Mouse (Mus musculus): ENCODE data around the gene Tmem207. TPM values are rescaled to one million over a fixed set of nuclear protein-coding genes. Genes with fewer than 3 reads are reported as not detected.

Gene Tmem207
- total and polyA plus RNA-seq, 2 experiments, result not detected

DNA sequence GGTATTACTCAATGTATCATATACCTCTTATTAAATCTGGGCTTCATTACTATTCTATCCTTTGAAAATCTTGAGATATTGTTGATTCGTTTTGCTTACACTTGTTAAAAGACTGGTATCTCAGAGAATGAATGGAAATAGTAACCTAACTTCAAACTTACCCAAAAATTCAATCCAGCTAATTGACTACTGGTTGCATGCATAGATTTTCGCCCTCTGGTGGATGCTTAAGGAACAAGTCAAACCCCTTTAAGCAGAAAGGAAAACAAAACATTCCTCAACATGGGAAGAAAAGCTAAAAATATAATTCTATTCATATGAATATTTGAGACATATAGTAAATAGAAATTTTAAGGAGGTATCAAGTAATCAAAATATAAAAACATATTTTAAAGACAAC lies 30.8 kb downstream of the Tmem207 start:
- DNase-seq (ENCODE audit: extremely low read depth, low read depth, low spot score), result peak; percentile 32

DNA sequence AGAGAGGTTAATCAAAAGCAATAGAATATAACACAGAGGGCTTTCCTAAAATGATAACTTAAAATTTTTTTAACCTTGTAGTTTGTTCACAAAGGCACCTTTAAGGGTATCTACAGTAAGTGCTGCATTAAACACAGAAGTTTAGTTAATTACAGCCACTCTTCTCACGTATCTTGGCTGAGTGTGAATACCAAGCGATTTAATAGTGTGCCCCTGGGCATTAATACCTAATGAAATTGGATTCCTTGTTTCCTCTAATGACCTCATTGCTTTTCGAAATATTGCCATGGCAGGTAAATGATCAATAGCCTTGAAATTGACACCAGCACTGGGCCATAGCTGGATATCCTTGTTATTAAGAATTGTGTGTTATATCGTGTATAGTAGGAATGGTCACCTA lies 55.3 kb downstream of the Tmem207 start:
- WGBS, result 87% methylated on average over 4 of the region's 4 CpGs
- H3K79me2 ChIP-seq (ENCODE audit: control insufficient read depth, insufficient read depth, low read length), result no peaks in the 10 kb centered on the region
- no peaks in the 10 kb centered on the region for H3K4me1 ChIP-seq (ENCODE audit: control insufficient read depth, insufficient read depth, low read length)
- TF ChIP-seq CTCF (IDR thresholded peaks at IDR 0.05; ENCODE audit: low read depth, low read length) (no peak), POLR2A (IDR thresholded peaks at IDR 0.05; ENCODE audit: extremely low read depth, insufficient read depth, low read length) (no peak)
- H3K4me3 ChIP-seq (ENCODE audit: insufficient read depth, low read depth, low read length), result no peak overlapping the region
- H3K27me3 ChIP-seq (ENCODE audit: control insufficient read depth, insufficient read depth, low read length), result no peaks in the 10 kb centered on the region
- no peak overlapping the region for H3K27ac ChIP-seq (replicated peaks; ENCODE audit: insufficient read depth, low read depth, low read length)
- no peak for DNase-seq (ENCODE audit: extremely low read depth, low read depth, low spot score)
- no peak overlapping the region for H3K9ac ChIP-seq (ENCODE audit: low read depth, low read length)
- H3K36me3 ChIP-seq (ENCODE audit: control insufficient read depth, insufficient read depth, low read length), result no peaks in the 10 kb centered on the region

More for the DNA sequence above, 30.8 kb downstream of the Tmem207 start:
- Histone ChIP-seq H3K4me1 (ENCODE audit: control insufficient read depth, insufficient read depth, low read length) (no peaks in the 10 kb centered on the region), H3K36me3 (ENCODE audit: control insufficient read depth, insufficient read depth, low read length) (no peaks in the 10 kb centered on the region), H3K4me3 (ENCODE audit: insufficient read depth, low read depth, low read length) (no peak overlapping the region), H3K27ac (replicated peaks; ENCODE audit: insufficient read depth, low read depth, low read length) (no peak overlapping the region), H3K79me2 (ENCODE audit: control insufficient read depth, insufficient read depth, low read length) (no peaks in the 10 kb centered on the region), H3K27me3 (ENCODE audit: control insufficient read depth, insufficient read depth, low read length) (no peaks in the 10 kb centered on the region), H3K9ac (ENCODE audit: low read depth, low read length) (no peak overlapping the region)
- 10% methylated on average over 2 of the region's 2 CpGs for WGBS
- peak; percentile 32; the same call in 1 of the 2 replicates for TF ChIP-seq CTCF (IDR thresholded peaks at IDR 0.05; ENCODE audit: low read depth, low read length)
- TF ChIP-seq POLR2A (IDR thresholded peaks at IDR 0.05; ENCODE audit: extremely low read depth, insufficient read depth, low read length), result no peak

DNA sequence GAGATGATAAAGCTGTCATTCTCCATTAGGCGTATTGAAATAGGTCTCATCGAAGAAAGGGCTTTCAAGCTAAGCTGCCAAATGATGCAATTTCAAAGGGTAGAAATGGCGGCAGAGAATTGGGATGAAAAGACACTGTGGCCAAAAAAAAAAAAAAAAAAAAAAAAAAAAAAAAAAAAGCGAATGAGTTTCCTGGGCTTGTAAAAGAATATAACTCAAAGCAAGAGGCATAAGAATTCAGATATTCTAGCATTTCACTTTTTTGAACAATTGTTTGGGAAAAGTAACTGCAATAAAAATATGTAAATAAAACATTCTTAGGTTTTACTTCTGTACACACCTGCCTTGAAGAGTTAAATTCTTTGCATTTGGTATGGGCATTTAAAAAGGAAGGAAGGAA lies 60.0 kb downstream of the Tmem207 start:
- DNase-seq (ENCODE audit: extremely low read depth, low read depth, low spot score), result no peak
- H3K4me3 ChIP-seq (ENCODE audit: insufficient read depth, low read depth, low read length), result no peak overlapping the region
- H3K79me2 ChIP-seq (ENCODE audit: control insufficient read depth, insufficient read depth, low read length), result no peaks in the 10 kb centered on the region
- H3K4me1 ChIP-seq (ENCODE audit: control insufficient read depth, insufficient read depth, low read length), result no peaks in the 10 kb centered on the region
- H3K9ac ChIP-seq (ENCODE audit: low read depth, low read length), result no peak overlapping the region
- no peaks in the 10 kb centered on the region for H3K36me3 ChIP-seq (ENCODE audit: control insufficient read depth, insufficient read depth, low read length)
- H3K27me3 ChIP-seq (ENCODE audit: control insufficient read depth, insufficient read depth, low read length), result no peaks in the 10 kb centered on the region
- WGBS, result 89% methylated on average over 4 of the region's 4 CpGs
- no peak for TF ChIP-seq CTCF (IDR thresholded peaks at IDR 0.05; ENCODE audit: low read depth, low read length)
- TF ChIP-seq POLR2A (IDR thresholded peaks at IDR 0.05; ENCODE audit: extremely low read depth, insufficient read depth, low read length), result no peak
- H3K27ac ChIP-seq (replicated peaks; ENCODE audit: insufficient read depth, low read depth, low read length), result no peak overlapping the region

DNA sequence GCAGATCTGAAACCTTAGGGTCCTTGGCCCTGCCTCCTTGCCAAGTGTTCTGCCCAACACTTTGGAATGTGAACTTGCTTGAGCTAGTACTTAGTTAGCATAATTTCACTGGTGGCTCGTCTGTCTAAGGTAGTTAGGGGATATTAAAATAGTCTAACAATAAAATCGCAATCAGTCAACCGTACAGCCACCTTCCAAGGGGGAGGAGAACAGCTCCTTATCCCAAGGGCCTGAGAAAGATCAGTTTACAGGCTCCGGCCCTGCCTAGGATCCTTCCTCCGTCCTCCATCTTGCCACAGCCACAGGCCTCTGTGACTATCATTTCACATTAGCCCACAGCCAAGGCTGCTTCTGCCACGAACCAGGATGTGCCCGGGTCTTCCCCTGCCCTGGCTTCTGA lies 63.7 kb downstream of the Tmem207 start, which contains the start of gene Cldn16:
Gene Cldn16, plus strand, starts transcription at position 301 of the 400 bp plus-strand sequence.
- no peak for DNase-seq (ENCODE audit: extremely low read depth, low read depth, low spot score)
- H3K27me3 ChIP-seq (ENCODE audit: control insufficient read depth, insufficient read depth, low read length), result no peaks in the 10 kb centered on the region
- 87% methylated on average over 7 of the region's 7 CpGs for WGBS
- no peaks in the 10 kb centered on the region for H3K79me2 ChIP-seq (ENCODE audit: control insufficient read depth, insufficient read depth, low read length)
- H3K36me3 ChIP-seq (ENCODE audit: control insufficient read depth, insufficient read depth, low read length), result no peaks in the 10 kb centered on the region
- no peak within 1 kb of the TSS for H3K9ac ChIP-seq (ENCODE audit: low read depth, low read length)
- TF ChIP-seq CTCF (IDR thresholded peaks at IDR 0.05; ENCODE audit: low read depth, low read length) (no peak), POLR2A (IDR thresholded peaks at IDR 0.05; ENCODE audit: extremely low read depth, insufficient read depth, low read length) (no peak)
- no peaks in the 10 kb centered on the region for H3K4me1 ChIP-seq (ENCODE audit: control insufficient read depth, insufficient read depth, low read length)
- no peak within 1 kb of the TSS for H3K27ac ChIP-seq (replicated peaks; ENCODE audit: insufficient read depth, low read depth, low read length)
- no peak within 1 kb of the TSS for H3K4me3 ChIP-seq (ENCODE audit: insufficient read depth, low read depth, low read length)

DNA sequence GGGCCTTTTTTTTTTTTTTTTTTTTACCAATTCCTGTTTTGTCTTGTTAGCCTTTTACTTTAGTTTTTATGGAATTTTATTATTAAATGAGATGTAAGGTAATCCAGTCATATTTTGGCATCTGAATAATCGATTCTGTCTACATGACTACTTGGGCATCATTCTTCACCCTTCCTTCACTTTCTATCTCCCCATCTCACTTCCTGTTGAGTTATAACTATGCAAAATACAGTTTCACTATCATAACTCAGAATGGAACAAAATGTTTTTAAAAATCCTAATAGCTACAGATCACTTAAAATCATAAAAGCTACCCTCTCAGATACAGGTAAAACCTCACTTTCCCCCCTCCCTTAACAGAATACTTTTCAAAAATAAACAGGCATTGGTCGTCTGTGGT lies 70.4 kb downstream of the Tmem207 start:
- H3K4me1 ChIP-seq (ENCODE audit: control insufficient read depth, insufficient read depth, low read length), result no peaks in the 10 kb centered on the region
- 87% methylated on average over 2 of the region's 2 CpGs for WGBS
- TF ChIP-seq CTCF (IDR thresholded peaks at IDR 0.05; ENCODE audit: low read depth, low read length) (no peak), POLR2A (IDR thresholded peaks at IDR 0.05; ENCODE audit: extremely low read depth, insufficient read depth, low read length) (no peak)
- no peak overlapping the region for H3K4me3 ChIP-seq (ENCODE audit: insufficient read depth, low read depth, low read length)
- no peaks in the 10 kb centered on the region for H3K79me2 ChIP-seq (ENCODE audit: control insufficient read depth, insufficient read depth, low read length)
- no peaks in the 10 kb centered on the region for H3K27me3 ChIP-seq (ENCODE audit: control insufficient read depth, insufficient read depth, low read length)
- no peak for DNase-seq (ENCODE audit: extremely low read depth, low read depth, low spot score)
- no peak overlapping the region for H3K27ac ChIP-seq (replicated peaks; ENCODE audit: insufficient read depth, low read depth, low read length)
- H3K9ac ChIP-seq (ENCODE audit: low read depth, low read length), result no peak overlapping the region
- no peaks in the 10 kb centered on the region for H3K36me3 ChIP-seq (ENCODE audit: control insufficient read depth, insufficient read depth, low read length)

DNA sequence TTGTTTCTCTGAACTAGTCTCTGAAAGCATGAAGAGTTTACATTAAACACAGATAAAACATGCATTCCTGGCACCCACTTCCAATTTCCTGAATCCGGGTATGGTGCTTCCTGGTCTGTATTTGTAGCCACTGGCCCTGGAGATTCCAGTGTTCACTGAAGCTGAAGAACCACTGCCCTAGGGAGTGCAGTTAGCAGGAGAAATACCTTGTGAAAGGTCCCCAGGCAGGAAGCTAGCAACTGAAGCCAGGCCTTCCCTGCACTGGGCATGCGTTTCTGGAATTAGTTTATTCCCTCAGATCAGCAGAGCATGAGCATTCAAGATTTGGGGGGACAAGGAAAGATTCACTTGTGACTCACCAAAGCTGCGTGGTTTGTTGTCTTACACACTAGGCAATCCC lies 72.4 kb downstream of the Tmem207 start:
- TF ChIP-seq POLR2A (IDR thresholded peaks at IDR 0.05; ENCODE audit: extremely low read depth, insufficient read depth, low read length) (no peak), CTCF (IDR thresholded peaks at IDR 0.05; ENCODE audit: low read depth, low read length) (no peak)
- 78% methylated on average over 3 of the region's 3 CpGs for WGBS
- Histone ChIP-seq H3K79me2 (ENCODE audit: control insufficient read depth, insufficient read depth, low read length) (no peaks in the 10 kb centered on the region), H3K4me1 (ENCODE audit: control insufficient read depth, insufficient read depth, low read length) (no peaks in the 10 kb centered on the region), H3K9ac (ENCODE audit: low read depth, low read length) (no peak overlapping the region), H3K4me3 (ENCODE audit: insufficient read depth, low read depth, low read length) (no peak overlapping the region), H3K27ac (replicated peaks; ENCODE audit: insufficient read depth, low read depth, low read length) (no peak overlapping the region), H3K36me3 (ENCODE audit: control insufficient read depth, insufficient read depth, low read length) (no peaks in the 10 kb centered on the region), H3K27me3 (ENCODE audit: control insufficient read depth, insufficient read depth, low read length) (no peaks in the 10 kb centered on the region)
- DNase-seq (ENCODE audit: extremely low read depth, low read depth, low spot score), result no peak

Other genes with a start within 250 kb of the Tmem207 start
- gene Cldn1, start 154.9 kb downstream of the Tmem207 start, total RNA-seq (2014; rRNA removed), result 39.0 and 59.5 TPM in 2 replicates
- gene Cldn1, start 154.9 kb downstream of the Tmem207 start, polyA plus RNA-seq (2012; rRNA removed), result 36.2 and 40.3 TPM in 2 replicates
- not detected in 2 replicates for gene Cldn16, start 63.6 kb downstream of the Tmem207 start, total RNA-seq (2014; rRNA removed)
- not detected in 2 replicates for gene Cldn16, start 63.6 kb downstream of the Tmem207 start, polyA plus RNA-seq (2012; rRNA removed)
- gene Il1rap, start 54.9 kb upstream of the Tmem207 start, total RNA-seq (2014; rRNA removed), result 135 and 160 TPM in 2 replicates
- 47.7 and 64.6 TPM in 2 replicates for gene Il1rap, start 54.9 kb upstream of the Tmem207 start, polyA plus RNA-seq (2012; rRNA removed)